Mouse (Mus musculus): ENCODE results near the gene Psg16. TPM values are rescaled to one million over a fixed set of nuclear protein-coding genes. Genes with fewer than 3 reads are reported as not detected.

The Psg16 gene
- polyA plus RNA-seq, 1 experiment from 2014 or later = 1.6 TPM

Other genes starting within 250 kb of the Psg16 start
- 6.6 and 7.3 TPM in 2 replicates for gene Prkd2, start 231.1 kb upstream of the Psg16 start, polyA plus RNA-seq (2015; fragmentation: Nextera tagmentation; extraction: Ambion mirVana)
- 2.8 and 2.9 TPM in 2 replicates for gene Dact3, start 198.7 kb upstream of the Psg16 start, polyA plus RNA-seq (2015; fragmentation: Nextera tagmentation; extraction: Ambion mirVana)
- gene Gng8, start 182.3 kb upstream of the Psg16 start, polyA plus RNA-seq (2015; fragmentation: Nextera tagmentation; extraction: Ambion mirVana) = 6.1 and 8.2 TPM in 2 replicates
- 0.78 and 0.83 TPM in 2 replicates for gene Ptgir, start 167.6 kb upstream of the Psg16 start, polyA plus RNA-seq (2015; fragmentation: Nextera tagmentation; extraction: Ambion mirVana)
- gene Calm3, start 149.9 kb upstream of the Psg16 start, polyA plus RNA-seq (2015; fragmentation: Nextera tagmentation; extraction: Ambion mirVana) = 307 and 317 TPM in 2 replicates
- 110 and 117 TPM in 2 replicates for gene Pnmal2, start 129.4 kb upstream of the Psg16 start, polyA plus RNA-seq (2015; fragmentation: Nextera tagmentation; extraction: Ambion mirVana)
- 42.0 and 44.5 TPM in 2 replicates for gene Pnmal1, start 114.4 kb upstream of the Psg16 start, polyA plus RNA-seq (2015; fragmentation: Nextera tagmentation; extraction: Ambion mirVana)
- gene Gm42372, start 91.0 kb upstream of the Psg16 start, polyA plus RNA-seq (2015; fragmentation: Nextera tagmentation; extraction: Ambion mirVana) = 3.7 and 4.4 TPM in 2 replicates
- gene Ccdc8, start 81.3 kb upstream of the Psg16 start, polyA plus RNA-seq (2015; fragmentation: Nextera tagmentation; extraction: Ambion mirVana) = 5.5 and 5.9 TPM in 2 replicates
- 109 and 115 TPM in 2 replicates for gene Ppp5c, start 46.1 kb upstream of the Psg16 start, polyA plus RNA-seq (2015; fragmentation: Nextera tagmentation; extraction: Ambion mirVana)
- 2.8 and 2.9 TPM in 2 replicates for gene Hif3a, start 11.6 kb upstream of the Psg16 start, polyA plus RNA-seq (2015; fragmentation: Nextera tagmentation; extraction: Ambion mirVana)
- not detected in 2 replicates for gene Ceacam3, start 76.2 kb downstream of the Psg16 start, polyA plus RNA-seq (2015; fragmentation: Nextera tagmentation; extraction: Ambion mirVana)
- gene Psg29, start 129.4 kb downstream of the Psg16 start, polyA plus RNA-seq (2015; fragmentation: Nextera tagmentation; extraction: Ambion mirVana) = not detected in 2 replicates